Mouse (Mus musculus) left cerebral cortex, postnatal 10 days (tissue): ENCODE measurements at regions not wholly inside any gene's neighbourhood (a gene's known extent, or its start where the extent isn't known, plus 50 kb on each side); places are given as distances from the start of the nearest gene placed in this dataset.

Experiments used
- DNase-seq, 2 experiments: peaks; one replicate each; pipeline ENCODE4 v3.0.0; 2021 to 2022; ENCODE audit warnings: low spot score in 2 of 2, mixed read lengths in 1 of 2; ENCODE audit errors: extremely low spot score in 1 of 2
- intact Hi-C: fragments of 180-260 bp; cut with DNase I; formaldehyde crosslinking; loops from one replicate; pipeline ENCODE4 v1.15.1; 2025

DNA sequence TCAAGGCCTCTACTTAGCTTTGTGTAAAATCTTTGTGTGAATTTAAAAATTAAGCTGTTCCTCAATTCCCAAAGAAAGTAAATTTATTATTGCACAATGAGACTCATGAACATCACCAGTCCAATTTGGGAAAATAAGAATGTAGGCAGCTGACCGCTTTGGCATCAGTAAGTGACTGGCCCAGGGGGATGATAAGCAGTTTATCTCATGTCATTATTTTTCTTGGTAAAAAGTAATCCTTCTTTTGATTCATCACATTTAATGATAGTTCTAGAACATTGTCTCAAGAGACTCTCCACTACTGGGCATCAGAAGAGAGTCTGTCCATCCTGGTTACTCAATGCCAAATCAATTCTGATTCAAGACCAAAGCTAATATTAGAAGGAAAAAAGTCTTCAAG, 203.6 kb downstream of the Ibtk start:
- no peak for DNase-seq
- intact Hi-C loops, result no loop called here

GRCm38 (mm10) chr9:85538557-85538956, 210.6 kb downstream of the Ibtk start:
- DNase-seq, result no peak
- intact Hi-C loops, result no loop called here

- DNase-seq, result no peak
- intact Hi-C loops, result loop anchor here (2.0 kb wide), 1 partner anchor 68 kb away; no protein-coding TSS in a partner anchor
These were observed 201.3 kb upstream of the Tent5a start for GRCm38 (mm10) chr9:85528421-85528820.

- no peak for DNase-seq
- intact Hi-C loops, result no loop called here
These were observed 197.6 kb upstream of the Tent5a start for GRCm38 (mm10) chr9:85524733-85525132.

DNA sequence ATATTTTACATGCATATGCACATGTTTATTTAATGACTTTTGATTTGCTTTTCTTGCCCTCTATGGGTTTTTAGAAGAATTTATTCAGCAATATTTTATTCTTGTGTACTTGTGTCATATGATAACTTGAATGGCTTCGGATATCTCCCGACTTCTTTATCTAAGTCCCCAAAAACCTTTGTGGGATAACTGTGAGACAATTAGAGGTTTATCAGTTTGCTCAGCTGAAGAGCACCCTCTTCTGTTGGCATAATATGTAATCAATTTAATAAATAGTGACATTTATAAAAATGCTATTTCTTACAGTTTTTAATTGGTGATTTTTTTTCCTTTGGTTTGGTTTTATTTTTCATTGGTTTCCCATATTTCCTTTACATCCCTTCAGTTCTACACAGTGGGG, 194.2 kb upstream of the Tent5a start:
- intact Hi-C loops, result no loop called here

DNA sequence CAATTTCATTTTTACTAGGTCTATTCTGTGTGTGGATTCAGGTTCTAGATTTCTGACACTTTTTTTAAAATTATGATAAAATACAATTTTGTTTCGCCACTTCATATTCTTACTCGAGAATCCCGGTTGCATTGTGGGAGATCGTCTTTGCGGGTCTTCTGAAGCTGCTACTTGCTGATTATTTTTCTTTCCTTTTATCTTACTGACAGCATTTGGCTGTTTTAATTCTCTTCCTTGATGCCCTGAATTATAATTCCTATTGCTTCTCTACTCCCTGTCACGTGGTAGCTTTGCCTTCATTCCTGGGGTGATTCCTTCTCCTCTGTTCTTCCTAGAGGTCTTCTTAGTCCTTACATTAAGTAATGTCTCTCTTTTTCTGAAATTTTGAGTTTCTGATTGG, 193.8 kb upstream of the Tent5a start:
- no peak for DNase-seq
- intact Hi-C loops, result no loop called here

More for the DNA sequence above, 194.2 kb upstream of the Tent5a start:
- no peak for DNase-seq

GRCm38 (mm10) chr9:85499006-85499405, 171.9 kb upstream of the Tent5a start:
- intact Hi-C loops, result no loop called here
- DNase-seq, result no peak

- intact Hi-C loops, result no loop called here
- no peak for DNase-seq
These were observed 170.2 kb upstream of the Tent5a start for GRCm38 (mm10) chr9:85497348-85497747.

GRCm38 (mm10) chr9:85496506-85497239, 169.5 kb upstream of the Tent5a start:
- no peak for DNase-seq
- intact Hi-C loops, result no loop called here

GRCm38 (mm10) chr9:85495056-85495455, 167.9 kb upstream of the Tent5a start:
- DNase-seq, result no peak
- intact Hi-C loops, result no loop called here

DNA sequence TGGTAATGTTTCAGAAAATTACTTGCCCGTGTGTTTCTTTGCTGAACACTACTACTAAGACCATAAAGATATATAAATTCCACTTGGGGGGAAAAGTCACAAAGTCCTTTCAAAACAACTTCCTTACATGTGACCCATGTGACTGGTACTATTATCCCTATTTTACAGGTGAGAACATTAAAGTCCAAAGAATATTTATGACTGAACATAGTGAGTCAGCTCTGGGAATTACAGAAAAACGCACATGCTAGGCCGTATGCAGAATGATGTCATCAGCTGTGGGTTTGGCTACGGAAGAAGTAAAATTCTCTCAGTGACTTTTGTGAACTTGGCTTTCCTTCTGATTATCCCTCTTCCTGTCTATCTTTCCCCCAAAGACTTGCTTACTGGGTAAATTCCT, 166.6 kb upstream of the Tent5a start:
- intact Hi-C loops, result no loop called here
- DNase-seq, result no peak

DNA sequence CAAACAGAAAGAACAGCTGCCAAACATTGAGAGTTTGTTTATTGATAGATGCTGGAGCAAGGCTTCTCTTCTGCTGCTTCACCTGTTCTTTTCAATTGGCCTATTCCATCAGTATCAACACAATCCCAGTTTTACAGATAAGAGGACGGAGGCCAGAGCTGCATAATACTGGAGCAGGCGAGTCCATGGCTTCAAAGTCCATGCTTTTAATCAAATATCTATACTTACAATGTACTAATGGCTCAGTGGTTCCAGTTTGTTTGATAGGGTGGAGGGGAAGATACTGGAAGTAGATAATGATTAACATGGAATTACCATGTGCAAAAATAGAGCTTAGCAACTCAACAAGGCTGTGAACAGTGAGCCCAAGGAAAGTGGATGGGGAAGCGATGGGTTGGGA, 163.2 kb upstream of the Tent5a start:
- intact Hi-C loops, result no loop called here
- no peak for DNase-seq

DNA sequence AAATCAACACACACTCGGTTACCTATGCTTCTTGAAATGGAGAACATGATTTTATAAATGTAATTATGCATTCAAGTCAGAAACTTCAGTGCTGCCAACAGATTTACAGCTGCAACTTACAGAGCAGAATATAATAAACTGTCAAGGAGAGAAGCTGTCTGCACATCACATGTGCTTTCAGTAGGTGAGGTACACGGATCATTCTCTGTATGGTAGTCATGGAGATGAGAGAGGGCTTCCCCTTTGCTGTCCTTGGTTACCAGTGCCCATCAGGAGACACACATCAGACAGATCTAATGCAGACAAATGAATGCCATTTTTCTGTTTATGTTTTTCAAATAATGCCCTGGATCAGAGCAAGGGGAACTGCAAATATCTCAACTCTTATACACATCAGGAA, 160.8 kb upstream of the Tent5a start:
- DNase-seq, result no peak
- intact Hi-C loops, result loop anchor here (5.0 kb wide), 1 partner anchor 76 kb away; no protein-coding TSS in a partner anchor

DNA sequence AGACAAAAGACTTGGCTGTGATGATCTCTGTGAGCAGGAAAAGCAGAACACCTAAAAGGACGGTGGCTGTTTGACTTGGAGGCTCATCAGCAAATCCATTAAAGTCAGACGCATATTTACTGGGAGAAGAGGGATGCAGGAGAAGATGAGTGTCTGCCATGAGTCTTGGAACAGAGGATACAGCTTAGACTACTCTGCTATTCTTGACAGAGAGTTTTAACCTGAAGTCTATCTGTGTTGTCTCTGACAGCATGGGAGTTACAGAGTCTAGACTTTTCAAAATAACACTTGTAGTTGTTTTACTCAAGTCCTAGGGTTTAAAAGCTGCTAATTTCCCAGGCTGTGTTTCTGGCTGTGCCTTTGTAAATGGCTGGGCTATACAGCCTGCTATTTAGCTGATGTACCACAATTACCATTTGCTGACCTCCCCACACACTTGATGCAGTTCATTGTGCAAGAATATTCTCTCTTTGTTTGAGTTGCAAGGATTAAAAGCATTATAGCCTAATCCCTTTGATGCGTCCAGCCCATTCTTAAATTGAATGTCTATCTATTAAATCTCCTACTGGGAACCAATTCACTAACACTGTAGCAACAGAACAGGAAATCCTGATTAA, 160.0 kb upstream of the Tent5a start:
- intact Hi-C loops, result loop anchor here (5.0 kb wide), 1 partner anchor 75 kb away; no protein-coding TSS in a partner anchor
- no peak for DNase-seq

DNA sequence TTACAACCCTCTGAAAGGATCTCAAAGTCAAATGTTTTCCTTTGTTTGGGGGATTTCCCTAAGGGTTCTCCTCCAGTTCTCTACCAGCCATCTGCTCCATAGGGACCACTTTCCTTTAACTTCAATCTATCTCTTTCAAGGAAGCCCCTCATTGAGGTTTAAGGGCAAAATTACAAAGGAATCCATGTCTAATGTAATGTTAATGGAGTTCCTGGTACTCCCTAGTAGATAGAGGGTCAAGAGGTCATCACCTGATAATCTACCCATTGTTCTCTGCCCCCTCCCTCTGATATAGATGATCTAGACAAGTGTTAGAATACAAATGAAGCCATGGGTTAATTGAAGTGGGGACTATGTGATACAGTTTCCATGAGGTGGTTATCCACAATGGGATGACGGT, 158.6 kb upstream of the Tent5a start:
- no peak for DNase-seq
- intact Hi-C loops, result loop anchor here (5.0 kb wide), 1 partner anchor 73 kb away; no protein-coding TSS in a partner anchor

DNA sequence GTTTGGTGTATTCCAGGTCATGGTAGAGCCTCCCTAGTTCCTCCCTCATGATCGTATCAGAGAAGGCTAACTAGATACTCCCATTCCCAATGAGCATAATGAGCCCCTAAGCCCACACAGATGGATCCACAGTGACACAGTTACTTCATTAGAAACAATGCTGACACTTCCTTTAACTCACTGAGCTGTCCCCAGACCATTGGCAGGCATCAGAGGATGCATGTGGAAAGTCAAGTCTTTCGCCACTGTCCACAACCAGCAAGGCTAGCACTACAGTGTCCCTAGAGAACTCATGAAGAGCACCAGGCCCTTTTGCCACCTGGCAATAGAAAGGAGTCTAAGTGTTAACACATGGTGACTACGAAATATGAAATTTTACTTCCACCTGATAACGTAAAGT, 156.1 kb upstream of the Tent5a start:
- no peak for DNase-seq

GRCm38 (mm10) chr9:85480566-85480965, 153.4 kb upstream of the Tent5a start:
- no peak for DNase-seq
- intact Hi-C loops, result no loop called here

More for the DNA sequence above, 156.1 kb upstream of the Tent5a start:
- intact Hi-C loops, result no loop called here

DNA sequence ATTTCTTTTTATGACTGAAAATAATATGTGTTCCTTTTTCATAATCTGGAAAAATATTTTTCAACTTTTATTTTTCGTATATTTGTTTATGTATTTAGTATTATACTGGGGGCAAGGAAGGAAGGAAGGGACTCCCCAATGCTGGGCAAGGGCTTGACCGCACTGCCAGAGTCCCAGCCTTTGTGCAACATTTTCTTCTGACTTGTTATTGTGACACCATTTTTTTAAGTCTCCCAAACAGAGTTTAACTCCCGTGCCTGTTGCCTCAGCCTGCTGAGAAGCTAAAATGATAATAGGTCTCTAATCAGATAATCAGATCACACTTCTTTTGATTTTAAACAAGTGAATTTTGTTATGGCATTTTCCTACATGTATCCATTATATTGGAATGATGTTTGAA, 148.1 kb upstream of the Tent5a start:
- intact Hi-C loops, result no loop called here
- no peak for DNase-seq

DNA sequence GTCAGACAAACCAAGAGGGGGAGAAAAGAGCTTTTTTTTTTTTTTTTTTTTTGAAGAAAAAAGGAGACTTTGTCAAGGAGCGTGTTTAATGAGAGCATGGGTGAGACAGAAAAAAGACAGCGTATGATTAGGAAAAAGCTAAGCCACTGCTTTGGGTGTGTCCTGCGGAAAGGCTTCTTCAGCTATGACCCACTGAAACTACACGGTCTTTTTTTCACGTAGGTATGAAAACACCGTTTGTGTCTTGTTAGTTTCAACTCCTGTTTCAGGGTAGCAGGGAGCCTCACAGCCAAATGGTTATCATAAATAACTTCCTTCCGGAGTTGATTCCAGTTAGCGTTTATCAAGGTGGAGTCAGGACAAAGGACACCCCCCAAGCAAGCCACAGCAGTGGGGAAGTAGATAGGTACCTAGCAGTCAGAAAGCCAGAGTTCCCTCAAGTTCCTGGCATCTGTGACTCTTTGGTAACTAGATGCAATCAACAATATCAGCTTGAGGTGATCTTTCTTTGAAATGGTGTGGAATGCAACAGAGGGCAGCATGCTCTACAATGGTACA, 143.2 kb upstream of the Tent5a start:
- no peak for DNase-seq

GRCm38 (mm10) chr9:85469288-85469687, 142.1 kb upstream of the Tent5a start:
- intact Hi-C loops, result no loop called here

More for the DNA sequence above, 143.2 kb upstream of the Tent5a start:
- intact Hi-C loops, result no loop called here

More at GRCm38 (mm10) chr9:85469288-85469687, 142.1 kb upstream of the Tent5a start:
- no peak for DNase-seq
